Mouse (Mus musculus) neural tube, embryonic 12.5 days (tissue): ENCODE data around the gene Elk4. TPM values are rescaled to one million over a fixed set of nuclear protein-coding genes. Genes with fewer than 3 reads are reported as not detected.
A peak's percentile ranks its signal among the peaks of the same experiment; 100 is the strongest.

Source experiments
- ATAC-seq: fragments of 200-750 bp; cut with Nextera tagmentation; 2 replicates; pipeline ENCODE4 v1.8.0; 2017; ENCODE audit warnings: low read depth, mild to moderate bottlenecking, moderate TSS enrichment, moderate library complexity; ENCODE audit not compliant: low FRiP score
- H3K27ac ChIP-seq: fragments of 300-500 bp; sonication (generic); 2 replicates; pipeline ENCODE4 v1.5.1; 2016
- H3K27me3 ChIP-seq: fragments of 300-500 bp; sonication (generic); replicated peaks from 2 replicates; pipeline ENCODE4 v1.6.1; 2016; ENCODE audit warnings: mild to moderate bottlenecking
- H3K36me3 ChIP-seq: fragments of 300-500 bp; sonication (generic); 2 replicates; pipeline ENCODE4 v1.6.1; 2016; ENCODE audit warnings: mild to moderate bottlenecking
- H3K4me1 ChIP-seq: fragments of 300-500 bp; sonication (generic); 2 replicates; pipeline ENCODE4 v1.6.1; 2016
- H3K4me2 ChIP-seq: fragments of 300-500 bp; sonication (generic); replicated peaks from 2 replicates; pipeline ENCODE4 v1.6.1; 2016; ENCODE audit warnings: mild to moderate bottlenecking
- H3K4me3 ChIP-seq: fragments of 300-500 bp; sonication (generic); 2 replicates; pipeline ENCODE4 v1.5.1; 2016
- H3K9ac ChIP-seq: fragments of 300-500 bp; sonication (generic); 2 replicates; pipeline ENCODE4 v1.6.1; 2016; ENCODE audit warnings: mild to moderate bottlenecking
- H3K9me3 ChIP-seq: fragments of 300-500 bp; sonication (generic); 2 replicates; pipeline ENCODE4 v1.6.1; 2016; ENCODE audit warnings: mild to moderate bottlenecking
- WGBS: fragments of 180-500 bp; shearing (Covaris S2); methylation state at CpG from one replicate; pipeline ENCODE4 v1.1.7; 2016; 5-methylcytosine and 5-hydroxymethylcytosine counted together
- polyA plus RNA-seq: library from polyadenylated mRNA; unstranded; fragments of >200 nt; fragmentation: Nextera tagmentation; extraction: Ambion mirVana; gene quantifications from 2 replicates; pipeline ENCODE4 v1.2.1, GENCODE M21; 2016

Elk4 gene
- polyA plus RNA-seq, 1 experiment from 2014 or later, result 16.1 TPM

DNA sequence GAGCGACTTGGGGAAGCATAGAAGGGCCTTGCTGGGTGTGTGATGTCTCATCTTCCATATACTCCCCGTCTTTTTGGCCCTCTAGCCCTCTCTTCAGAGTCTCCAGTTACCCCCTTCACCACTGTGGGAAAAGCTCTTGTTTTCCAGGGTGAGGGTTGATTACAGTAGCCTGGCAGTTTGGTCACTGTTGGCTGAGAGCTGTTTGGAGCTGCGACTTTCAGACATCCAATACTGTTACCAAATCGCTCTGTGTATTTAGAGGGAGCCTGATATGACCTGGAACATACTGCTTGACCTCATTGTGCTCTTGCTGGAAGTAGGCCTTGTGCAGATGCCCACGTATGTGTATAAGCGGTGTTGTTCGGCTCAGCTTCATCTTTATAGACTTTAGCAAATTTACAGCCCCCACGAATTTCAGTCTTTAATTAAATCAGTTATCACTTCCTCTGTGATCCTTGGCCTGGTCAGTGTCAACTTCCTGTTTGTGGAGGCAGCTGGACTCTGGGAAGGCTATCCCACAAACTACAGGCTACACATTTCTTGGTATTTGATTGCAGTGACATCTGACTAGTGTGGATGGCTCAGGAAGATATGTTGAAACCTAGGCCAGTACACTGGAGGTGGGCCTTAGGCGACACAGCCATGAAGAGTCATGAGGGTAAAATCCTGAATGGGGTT is 17.2 kb upstream of the Elk4 start:
- 91% methylated on average over 9 of the region's 9 CpGs for WGBS

DNA sequence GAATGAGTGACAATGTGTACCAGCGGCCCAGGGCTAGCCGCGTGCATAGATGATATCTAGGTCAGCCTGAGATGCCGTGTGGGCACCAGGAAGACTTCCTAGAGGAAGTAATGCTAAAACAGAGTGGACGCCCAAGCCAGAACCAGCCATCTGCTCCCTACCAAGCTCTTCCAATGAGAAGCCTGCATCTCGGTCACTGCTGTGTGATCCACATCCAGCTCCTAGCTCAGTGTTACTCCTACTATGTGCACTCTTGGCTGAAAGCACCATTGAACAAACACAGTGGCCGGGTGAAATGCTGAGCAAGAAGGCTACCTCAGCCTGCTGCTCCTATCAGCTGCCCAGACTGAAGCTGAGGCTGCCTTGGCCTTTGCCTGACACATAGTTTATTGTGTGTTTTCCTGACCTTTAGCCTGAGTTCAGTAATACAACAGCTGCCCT is 14.8 kb upstream of the Elk4 start:
- Histone ChIP-seq H3K4me3 (no peak overlapping the region), H3K9me3 (no peaks in the 10 kb centered on the region), H3K4me1 (no peaks in the 10 kb centered on the region), H3K9ac (no peak overlapping the region), H3K4me2 (no peak overlapping the region), H3K36me3 (no peaks in the 10 kb centered on the region), H3K27me3 (no peaks in the 10 kb centered on the region), H3K27ac (no peak overlapping the region)
- no peak for ATAC-seq
- WGBS, result 86% methylated on average over 7 of the region's 7 CpGs

More for the DNA sequence above, 17.2 kb upstream of the Elk4 start:
- Histone ChIP-seq H3K9me3 (no peaks in the 10 kb centered on the region), H3K4me1 (no peaks in the 10 kb centered on the region), H3K4me2 (no peak overlapping the region), H3K27me3 (no peaks in the 10 kb centered on the region), H3K9ac (no peak overlapping the region), H3K27ac (no peak overlapping the region), H3K36me3 (no peaks in the 10 kb centered on the region), H3K4me3 (no peak overlapping the region)
- no peak for ATAC-seq

DNA sequence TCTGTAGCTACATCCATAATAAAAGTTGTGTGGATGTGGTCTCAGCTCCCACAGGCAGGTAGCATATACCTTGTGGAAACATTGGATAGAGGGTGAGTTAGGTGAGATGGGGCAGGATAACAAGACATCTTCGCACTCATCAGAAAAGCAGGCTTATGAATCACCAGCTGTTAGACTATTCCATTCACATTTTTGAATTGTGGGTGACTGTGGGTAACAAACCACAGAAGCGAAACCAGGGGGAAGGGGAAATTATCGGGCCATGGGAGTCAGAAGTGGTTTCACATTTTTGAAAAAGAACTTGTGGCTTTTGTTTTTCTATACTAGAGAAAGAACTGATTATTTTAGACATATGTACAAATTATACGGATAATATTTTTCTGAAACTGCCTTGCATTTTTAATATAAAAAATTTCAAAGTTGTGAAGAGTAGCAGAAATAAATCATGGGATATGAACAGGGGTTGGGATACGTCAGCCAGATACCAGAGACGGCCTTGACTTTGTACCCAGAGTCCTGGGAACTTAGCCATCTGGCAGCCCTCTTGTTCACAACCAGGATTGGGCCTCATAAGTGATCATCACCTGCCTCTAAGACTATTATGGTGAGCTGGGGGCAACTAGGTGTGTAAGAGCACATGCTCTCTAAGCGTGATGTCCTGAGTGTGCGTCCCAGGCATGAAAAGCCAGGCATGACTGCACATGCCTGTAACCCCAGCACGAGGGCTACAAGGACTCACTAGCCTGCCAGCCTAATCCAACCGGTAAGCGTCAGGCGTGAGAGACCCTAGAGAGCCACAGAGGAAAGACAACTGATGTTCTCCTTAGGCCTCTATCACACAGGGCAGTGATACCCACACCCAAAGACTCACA is 14.0 kb upstream of the Elk4 start:
- Histone ChIP-seq H3K4me3 (no peak overlapping the region), H3K4me1 (no peaks in the 10 kb centered on the region)
- WGBS, result 91% methylated on average over 12 of the region's 12 CpGs

DNA sequence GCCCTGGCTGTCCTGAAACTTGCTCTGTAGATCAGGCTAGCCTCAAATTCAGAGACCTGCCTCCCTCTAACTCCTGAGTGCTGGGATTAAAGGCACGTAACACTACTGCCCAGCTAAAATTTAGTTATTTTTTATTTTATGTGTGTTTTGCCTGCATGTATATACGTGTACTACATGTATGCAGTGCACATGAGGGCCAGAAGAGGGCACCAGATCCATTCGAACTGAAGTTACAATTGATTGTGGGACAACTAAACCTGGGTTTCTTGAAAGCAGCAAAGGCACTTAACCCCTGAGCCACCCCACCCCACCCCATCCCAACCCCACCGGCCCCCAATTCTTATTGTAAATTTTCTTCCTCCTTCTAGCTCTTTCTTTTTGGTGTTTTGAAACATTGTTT is 12.3 kb upstream of the Elk4 start:
- ATAC-seq, result no peak
- H3K27ac ChIP-seq, result no peak overlapping the region
- no peak overlapping the region for H3K4me3 ChIP-seq
- no peak overlapping the region for H3K9ac ChIP-seq
- no peaks in the 10 kb centered on the region for H3K27me3 ChIP-seq
- no peaks in the 10 kb centered on the region for H3K36me3 ChIP-seq
- H3K4me1 ChIP-seq, result no peaks in the 10 kb centered on the region
- WGBS, result 35% methylated on average over 4 of the region's 4 CpGs
- H3K9me3 ChIP-seq, result no peaks in the 10 kb centered on the region
- H3K4me2 ChIP-seq, result no peak overlapping the region

More for the DNA sequence above, 14.0 kb upstream of the Elk4 start:
- H3K36me3 ChIP-seq, result no peaks in the 10 kb centered on the region
- H3K27ac ChIP-seq, result no peak overlapping the region
- H3K4me2 ChIP-seq, result no peak overlapping the region
- H3K27me3 ChIP-seq, result no peaks in the 10 kb centered on the region
- no peak for ATAC-seq
- no peaks in the 10 kb centered on the region for H3K9me3 ChIP-seq
- no peak overlapping the region for H3K9ac ChIP-seq

DNA sequence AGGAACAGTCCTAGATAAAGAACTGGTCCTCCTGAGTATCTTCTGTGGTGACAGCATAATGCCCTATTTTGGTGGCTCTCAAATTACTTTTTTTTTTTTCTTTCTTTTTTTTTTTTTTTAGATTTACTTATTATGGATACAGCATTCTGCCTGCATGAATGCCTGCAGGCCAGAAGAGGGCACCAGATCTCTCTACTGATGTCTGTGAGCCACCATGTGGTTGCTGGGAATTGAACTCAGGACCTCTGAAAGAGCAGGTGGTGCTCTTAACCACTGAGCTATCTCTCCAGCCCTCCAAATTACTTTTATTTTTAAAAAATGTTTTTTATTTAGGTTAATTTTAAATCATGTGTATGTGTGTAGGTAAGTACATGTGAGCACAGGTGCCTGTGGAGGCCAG is 6.9 kb upstream of the Elk4 start:
- no peaks in the 10 kb centered on the region for H3K9me3 ChIP-seq
- H3K4me1 ChIP-seq, result no peaks in the 10 kb centered on the region
- H3K36me3 ChIP-seq, result no peaks in the 10 kb centered on the region
- no peaks in the 10 kb centered on the region for H3K27me3 ChIP-seq
- no peak overlapping the region for H3K4me2 ChIP-seq
- no peak overlapping the region for H3K9ac ChIP-seq
- ATAC-seq, result no peak
- H3K27ac ChIP-seq, result no peak overlapping the region
- H3K4me3 ChIP-seq, result no peak overlapping the region

DNA sequence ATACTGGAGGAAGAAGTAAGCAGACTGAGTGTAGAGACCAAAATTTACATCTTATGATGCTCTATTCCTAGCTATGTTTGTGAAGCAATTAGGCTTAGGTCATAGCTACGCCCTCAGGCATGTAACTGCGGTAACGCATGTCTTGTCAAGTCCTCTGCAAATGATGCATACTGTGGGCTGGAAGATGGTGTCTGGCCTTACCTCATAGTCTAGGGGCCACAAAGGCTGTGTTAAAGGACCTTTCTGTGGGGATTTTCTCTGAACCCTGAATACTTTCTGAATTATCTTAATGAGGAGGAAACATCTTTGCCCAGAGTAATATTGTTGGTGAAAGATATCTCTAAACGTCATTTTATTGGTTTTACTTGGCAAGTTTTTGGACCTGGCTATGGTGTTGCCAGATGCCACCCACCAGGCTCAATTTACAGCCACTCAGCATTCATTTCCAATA is 5.5 kb upstream of the Elk4 start:
- no peaks in the 10 kb centered on the region for H3K36me3 ChIP-seq
- H3K4me2 ChIP-seq, result no peak overlapping the region
- WGBS, result 82% methylated on average over 4 of the region's 4 CpGs
- no peak overlapping the region for H3K9ac ChIP-seq
- no peak for ATAC-seq
- no peaks in the 10 kb centered on the region for H3K9me3 ChIP-seq
- peaks cover 3% of the 10 kb centered on the region; the same call in 1 of the 2 replicates for H3K4me1 ChIP-seq
- no peaks in the 10 kb centered on the region for H3K27me3 ChIP-seq
- no peak overlapping the region for H3K27ac ChIP-seq
- H3K4me3 ChIP-seq, result no peak overlapping the region

DNA sequence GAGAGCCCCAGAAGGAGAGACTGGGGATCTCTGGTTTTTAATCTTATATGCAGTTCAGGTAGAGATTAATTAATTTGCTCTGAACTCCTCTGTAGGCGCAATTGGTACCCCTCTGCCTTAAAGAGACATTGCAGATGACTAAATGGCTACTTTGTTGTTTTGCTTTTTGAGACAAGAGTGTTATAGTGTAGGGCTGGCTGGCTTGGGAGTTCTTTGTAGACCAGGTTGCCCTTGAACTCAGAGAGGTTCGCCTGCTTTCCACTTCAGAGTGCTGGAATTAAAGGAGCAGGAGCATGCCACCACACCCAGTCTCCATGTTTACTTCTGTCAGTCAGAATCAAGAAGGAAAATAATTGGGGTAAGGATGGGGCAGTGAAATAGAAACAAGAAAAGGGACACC is 4.3 kb upstream of the Elk4 start:
- H3K4me3 ChIP-seq, result no peak overlapping the region
- H3K9me3 ChIP-seq, result no peaks in the 10 kb centered on the region
- no peak overlapping the region for H3K27ac ChIP-seq
- peaks cover 3% of the 10 kb centered on the region; the same call in 1 of the 2 replicates for H3K4me1 ChIP-seq
- no peaks in the 10 kb centered on the region for H3K27me3 ChIP-seq
- WGBS, result 63% methylated on average over 2 of the region's 2 CpGs
- H3K9ac ChIP-seq, result no peak overlapping the region
- no peaks in the 10 kb centered on the region for H3K36me3 ChIP-seq
- no peak for ATAC-seq
- no peak overlapping the region for H3K4me2 ChIP-seq

DNA sequence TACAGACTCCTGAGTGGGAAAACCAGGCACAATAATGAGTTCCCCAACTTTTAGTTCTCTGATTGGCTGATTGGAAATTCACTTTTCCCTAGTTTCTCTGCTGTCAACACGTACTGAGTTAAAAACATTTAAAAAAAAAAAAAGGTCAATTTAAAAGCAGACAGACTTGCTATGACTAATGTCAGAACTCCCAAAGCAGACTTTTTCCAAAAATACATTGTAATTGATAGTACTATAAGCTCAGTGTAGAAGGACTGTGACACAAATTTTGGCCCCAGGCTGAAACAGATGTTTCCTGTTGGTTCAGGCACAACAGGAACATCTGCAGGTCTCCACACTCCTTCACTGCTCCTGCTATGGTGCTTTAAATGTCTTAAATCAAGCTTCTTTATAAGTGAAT is 3.6 kb upstream of the Elk4 start:
- Histone ChIP-seq H3K4me1 (peaks cover 4% of the 10 kb centered on the region), H3K4me3 (no peak overlapping the region), H3K4me2 (no peak overlapping the region), H3K27ac (no peak overlapping the region), H3K9me3 (no peaks in the 10 kb centered on the region), H3K36me3 (no peaks in the 10 kb centered on the region), H3K9ac (no peak overlapping the region), H3K27me3 (no peaks in the 10 kb centered on the region)
- WGBS, result 74% methylated on average over 1 of the region's 1 CpGs
- no peak for ATAC-seq

DNA sequence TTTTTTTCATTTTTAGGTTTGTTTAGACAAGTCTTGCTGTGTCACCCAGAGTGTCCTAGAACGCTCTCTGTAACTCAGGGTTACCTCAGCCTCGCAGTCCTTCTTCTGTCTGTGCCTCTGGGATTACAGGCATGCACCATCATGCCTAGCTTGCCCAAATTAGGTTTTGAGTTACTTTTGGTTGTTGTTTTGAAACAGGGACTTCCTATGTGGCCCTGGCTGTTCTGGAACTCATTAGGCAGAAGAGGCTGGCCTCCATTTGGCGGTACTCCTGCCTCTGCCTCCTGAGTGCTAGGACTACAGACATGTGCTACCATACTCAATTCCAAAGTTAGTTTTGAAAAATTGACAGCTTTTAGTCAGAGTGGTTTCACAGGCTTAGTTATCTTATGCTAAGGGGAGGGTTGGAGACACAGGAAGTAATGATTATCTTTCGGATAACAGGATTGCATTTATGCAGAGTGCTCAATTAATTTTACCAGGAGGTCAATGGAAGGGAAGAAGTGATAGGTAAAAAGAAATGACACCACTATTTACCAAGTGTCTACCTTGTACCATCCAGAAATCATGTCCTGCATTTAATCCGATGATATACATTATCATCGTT is 2.7 kb upstream of the Elk4 start:
- H3K4me1 ChIP-seq, result peaks cover 10% of the 10 kb centered on the region
- H3K27ac ChIP-seq, result no peak overlapping the region
- no peak overlapping the region for H3K4me3 ChIP-seq
- H3K9me3 ChIP-seq, result no peaks in the 10 kb centered on the region
- H3K9ac ChIP-seq, result no peak overlapping the region
- H3K36me3 ChIP-seq, result no peaks in the 10 kb centered on the region
- H3K27me3 ChIP-seq, result no peaks in the 10 kb centered on the region
- no peak overlapping the region for H3K4me2 ChIP-seq
- 88% methylated on average over 6 of the region's 6 CpGs for WGBS
- no peak for ATAC-seq

DNA sequence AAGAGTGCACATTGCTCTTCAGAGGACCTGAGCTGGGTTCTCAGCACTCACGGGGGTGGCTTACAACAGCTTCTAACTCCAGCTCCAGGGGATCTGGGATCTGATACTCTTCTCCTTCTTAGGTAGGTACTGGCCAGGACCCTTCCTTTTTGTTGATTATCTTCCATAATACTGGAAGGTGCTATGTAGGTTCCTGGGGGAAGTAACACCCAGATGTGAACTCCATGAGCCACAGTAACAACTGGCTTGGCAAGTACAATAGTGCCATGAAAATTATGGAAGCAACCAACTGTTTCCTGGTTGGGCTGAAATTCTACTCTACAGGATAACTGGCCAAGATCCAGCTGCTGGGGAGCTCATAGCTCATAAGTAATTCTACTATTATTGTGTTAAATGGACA is 1.9 kb upstream of the Elk4 start:
- Histone ChIP-seq H3K27ac (no peak overlapping the region), H3K27me3 (no peaks in the 10 kb centered on the region), H3K9ac (no peak overlapping the region), H3K4me2 (no peak overlapping the region), H3K4me3 (no peak overlapping the region), H3K4me1 (peaks cover 10% of the 10 kb centered on the region), H3K9me3 (no peaks in the 10 kb centered on the region), H3K36me3 (no peaks in the 10 kb centered on the region)
- 84% methylated on average over 1 of the region's 1 CpGs for WGBS
- no peak for ATAC-seq

DNA sequence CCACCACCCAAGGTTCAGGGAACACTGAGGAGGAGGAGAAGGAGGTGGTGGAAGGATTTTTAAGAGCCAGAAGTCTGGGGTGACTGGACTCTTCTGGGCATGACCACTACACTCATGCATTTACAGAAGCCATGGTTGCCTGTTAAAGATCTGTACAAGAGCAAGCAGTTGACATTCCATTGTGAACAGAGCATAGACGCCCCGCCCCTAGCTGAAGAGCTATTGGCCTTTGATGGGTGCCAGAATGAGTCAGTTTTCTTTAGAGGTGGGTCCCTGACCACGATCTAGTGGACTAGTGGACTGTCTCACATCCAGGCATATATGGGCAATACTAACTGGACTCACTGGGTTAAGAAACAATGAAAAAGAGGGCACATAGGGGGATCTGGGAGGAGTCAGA is 1.4 kb upstream of the Elk4 start:
- WGBS, result 87% methylated on average over 3 of the region's 3 CpGs

DNA sequence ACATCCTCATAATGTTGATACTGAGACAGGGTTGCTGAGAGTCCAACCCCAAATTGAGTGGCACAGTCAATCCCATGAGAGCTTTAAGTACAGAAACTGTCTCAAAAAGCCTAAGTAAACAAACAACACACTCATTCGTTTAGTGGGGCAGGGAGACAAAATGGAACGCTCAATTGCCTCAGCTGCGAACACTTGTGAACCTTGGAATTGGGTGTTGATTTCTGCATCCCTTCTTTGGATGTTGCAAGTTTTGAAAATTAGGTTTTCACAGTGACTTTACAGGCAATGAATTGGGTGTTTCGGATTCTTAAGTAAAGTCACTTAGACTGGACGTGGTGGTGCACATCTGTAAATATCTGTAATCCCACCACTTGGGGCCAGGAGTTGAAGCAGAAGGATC is 686 bp upstream of the Elk4 start:
- peak overlapping the region; percentile 72 for H3K4me2 ChIP-seq
- H3K27ac ChIP-seq, result no peak overlapping the region
- H3K27me3 ChIP-seq, result no peaks in the 10 kb centered on the region
- peaks cover 10% of the 10 kb centered on the region for H3K4me1 ChIP-seq
- no peak for ATAC-seq
- WGBS, result 40% methylated on average over 5 of the region's 5 CpGs
- H3K36me3 ChIP-seq, result no peaks in the 10 kb centered on the region
- H3K4me3 ChIP-seq, result no peak overlapping the region
- H3K9me3 ChIP-seq, result no peaks in the 10 kb centered on the region
- no peak overlapping the region for H3K9ac ChIP-seq

More for the DNA sequence above, 1.4 kb upstream of the Elk4 start:
- Histone ChIP-seq H3K27me3 (no peaks in the 10 kb centered on the region), H3K27ac (no peak overlapping the region), H3K9ac (no peak overlapping the region), H3K36me3 (no peaks in the 10 kb centered on the region), H3K9me3 (no peaks in the 10 kb centered on the region), H3K4me3 (no peak overlapping the region), H3K4me2 (no peak overlapping the region), H3K4me1 (peaks cover 10% of the 10 kb centered on the region)
- no peak for ATAC-seq
